Mouse (Mus musculus): ENCODE data around the gene Gclc. TPM values are rescaled to one million over a fixed set of nuclear protein-coding genes. Genes with fewer than 3 reads are reported as not detected.

Gene Gclc
- polyA plus RNA-seq, 1 experiment = 21.5 TPM

DNA sequence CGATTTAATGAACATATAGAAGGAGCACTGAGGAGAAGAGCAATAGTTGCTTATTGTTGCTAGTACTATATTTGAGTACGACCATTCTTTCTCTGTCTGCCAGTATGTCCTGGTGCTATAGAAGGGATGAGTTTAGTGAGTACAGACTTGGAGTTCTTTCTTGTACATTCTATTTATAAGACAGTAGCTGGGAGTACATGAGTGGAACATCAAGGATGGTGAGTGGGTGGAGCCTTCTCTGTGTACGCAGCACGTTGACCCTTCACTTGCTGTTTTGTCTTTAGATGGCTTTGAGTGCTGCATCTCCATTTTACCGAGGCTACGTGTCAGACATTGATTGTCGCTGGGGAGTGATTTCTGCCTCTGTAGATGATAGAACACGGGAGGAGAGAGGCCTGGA lies 31.1 kb downstream of the Gclc start:
- no peak for TF ChIP-seq USF1 (IDR thresholded peaks at IDR 0.05; ENCODE audit: low read depth)
- no peak for TF ChIP-seq CTCF (IDR thresholded peaks at IDR 0.05; ENCODE audit: control insufficient read depth, insufficient read depth, insufficient read length)
- TF ChIP-seq FOSL1 (IDR thresholded peaks at IDR 0.05; ENCODE audit: insufficient read depth, low read length, poor library complexity, severe bottlenecking) = no peak
- no peak for TF ChIP-seq MAX (IDR thresholded peaks at IDR 0.05)
- no peak for TF ChIP-seq MYOG (IDR thresholded peaks at IDR 0.05; ENCODE audit: control insufficient read depth, extremely low read depth, insufficient read length)
- TF ChIP-seq MYOD1 (IDR thresholded peaks at IDR 0.05; ENCODE audit: control insufficient read depth, insufficient read length, low read depth) = no peak
- TF ChIP-seq CEBPB (IDR thresholded peaks at IDR 0.05; ENCODE audit: low read depth) = no peak
- Histone ChIP-seq H3K27me3 (ENCODE audit: control insufficient read depth, insufficient read depth, insufficient read length) (no peaks in the 10 kb centered on the region), H3K36me3 (ENCODE audit: control insufficient read depth, insufficient read depth) (peaks cover 63% of the 10 kb centered on the region), H3ac (ENCODE audit: control insufficient read depth, insufficient read length, low read depth) (no peak overlapping the region), H3K79me2 (ENCODE audit: control insufficient read depth, insufficient read depth) (no peaks in the 10 kb centered on the region), H3K4me3 (ENCODE audit: insufficient read depth, poor library complexity, severe bottlenecking) (no peak overlapping the region), H3K79me3 (ENCODE audit: low read depth) (no peaks in the 10 kb centered on the region)

DNA sequence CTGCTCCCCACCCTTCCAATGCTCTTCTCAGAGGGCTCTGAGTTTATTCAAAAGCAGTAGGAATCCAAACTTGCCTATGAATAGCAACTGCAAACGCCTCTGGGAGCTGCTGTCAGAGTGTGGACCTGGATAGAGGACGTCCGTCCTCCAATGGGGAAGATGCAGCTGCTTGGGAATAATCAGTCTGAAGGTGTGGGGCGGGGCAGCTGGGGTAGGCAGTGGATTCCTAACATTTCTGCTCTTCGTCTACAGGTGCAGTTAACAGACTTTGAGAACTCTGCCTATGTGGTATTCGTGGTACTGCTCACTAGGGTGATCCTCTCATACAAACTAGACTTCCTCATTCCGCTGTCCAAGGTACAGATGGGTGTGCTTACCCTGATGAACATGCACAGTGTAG lies 33.6 kb downstream of the Gclc start:
- Histone ChIP-seq H3ac (ENCODE audit: control insufficient read depth, insufficient read length, low read depth) (no peak overlapping the region), H3K79me2 (ENCODE audit: control insufficient read depth, insufficient read depth) (no peaks in the 10 kb centered on the region), H3K4me3 (ENCODE audit: insufficient read depth, poor library complexity, severe bottlenecking) (no peak overlapping the region), H3K27me3 (ENCODE audit: control insufficient read depth, insufficient read depth, insufficient read length) (no peaks in the 10 kb centered on the region), H3K36me3 (ENCODE audit: control insufficient read depth, insufficient read depth) (peaks cover 65% of the 10 kb centered on the region), H3K79me3 (ENCODE audit: low read depth) (no peaks in the 10 kb centered on the region)
- TF ChIP-seq CTCF (IDR thresholded peaks at IDR 0.05; ENCODE audit: control insufficient read depth, insufficient read depth, insufficient read length) (no peak), MYOG (IDR thresholded peaks at IDR 0.05; ENCODE audit: control insufficient read depth, extremely low read depth, insufficient read length) (no peak), MAX (IDR thresholded peaks at IDR 0.05) (no peak), CEBPB (IDR thresholded peaks at IDR 0.05; ENCODE audit: low read depth) (no peak), MYOD1 (IDR thresholded peaks at IDR 0.05; ENCODE audit: control insufficient read depth, insufficient read length, low read depth) (no peak), FOSL1 (IDR thresholded peaks at IDR 0.05; ENCODE audit: insufficient read depth, low read length, poor library complexity, severe bottlenecking) (no peak), USF1 (IDR thresholded peaks at IDR 0.05; ENCODE audit: low read depth) (no peak)

DNA sequence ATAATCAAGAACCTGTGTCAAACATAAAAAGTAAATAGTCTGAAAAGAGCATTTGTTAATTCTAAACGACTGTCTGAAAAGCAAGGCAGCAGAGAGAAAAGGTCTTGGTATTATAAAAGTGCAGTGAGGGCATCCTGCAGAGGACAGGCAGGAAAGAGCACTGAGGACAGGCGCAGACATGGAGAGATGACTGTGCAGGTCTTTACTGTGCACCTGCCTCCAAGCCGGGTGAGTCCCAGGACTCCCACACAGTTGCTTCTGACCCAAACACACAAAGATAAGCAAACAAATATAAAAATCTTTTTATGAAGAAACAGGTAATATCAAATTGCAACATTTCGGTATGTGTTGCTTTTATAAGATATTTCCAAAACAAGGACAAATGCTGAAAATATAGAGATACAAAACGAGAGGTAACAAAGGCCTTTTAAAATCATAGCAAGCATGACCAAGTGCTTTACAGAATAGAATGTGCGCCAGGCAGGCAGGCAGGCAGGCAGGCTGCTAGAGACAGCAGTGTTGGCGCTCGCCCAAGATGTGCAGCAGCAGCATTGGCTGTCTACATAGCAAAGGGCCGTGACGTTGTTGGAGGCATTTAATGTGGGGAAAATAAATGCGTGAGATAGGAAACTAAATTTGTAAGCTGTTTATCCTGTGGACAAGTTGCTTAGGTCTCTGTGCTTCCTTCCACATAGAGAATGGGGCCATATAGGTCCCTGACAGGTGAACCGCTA lies 35.4 kb downstream of the Gclc start:
- no peak overlapping the region for H3K4me3 ChIP-seq (ENCODE audit: insufficient read depth, poor library complexity, severe bottlenecking)
- H3K79me3 ChIP-seq (ENCODE audit: low read depth) = no peaks in the 10 kb centered on the region
- H3K36me3 ChIP-seq (ENCODE audit: control insufficient read depth, insufficient read depth) = peaks cover 69% of the 10 kb centered on the region
- no peaks in the 10 kb centered on the region for H3K27me3 ChIP-seq (ENCODE audit: control insufficient read depth, insufficient read depth, insufficient read length)
- TF ChIP-seq CTCF (IDR thresholded peaks at IDR 0.05; ENCODE audit: control insufficient read depth, insufficient read depth, insufficient read length) = no peak
- no peak for TF ChIP-seq MYOG (IDR thresholded peaks at IDR 0.05; ENCODE audit: control insufficient read depth, extremely low read depth, insufficient read length)
- H3ac ChIP-seq (ENCODE audit: control insufficient read depth, insufficient read length, low read depth) = no peak overlapping the region
- H3K79me2 ChIP-seq (ENCODE audit: control insufficient read depth, insufficient read depth) = no peaks in the 10 kb centered on the region

DNA sequence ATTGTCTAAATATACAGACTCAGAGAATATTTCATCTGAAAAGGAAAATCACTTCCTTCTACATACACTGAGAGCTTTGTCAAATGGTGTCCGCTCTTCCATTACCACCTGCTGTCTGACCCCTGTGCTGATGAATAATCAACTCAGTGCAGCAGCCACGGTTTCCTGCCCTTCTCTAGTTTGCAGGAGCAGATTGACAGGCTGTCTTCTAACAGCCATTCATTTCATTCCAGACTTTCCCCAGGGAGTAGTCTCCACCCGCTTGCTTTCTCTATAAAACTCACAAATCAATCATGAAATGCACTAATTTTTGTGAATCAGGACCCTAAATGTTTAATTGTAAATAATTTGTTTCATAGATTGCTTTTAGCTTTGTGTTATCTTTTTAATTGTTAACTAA lies 39.5 kb downstream of the Gclc start:
- H3K36me3 ChIP-seq (ENCODE audit: control insufficient read depth, insufficient read depth) = peaks cover 41% of the 10 kb centered on the region

DNA sequence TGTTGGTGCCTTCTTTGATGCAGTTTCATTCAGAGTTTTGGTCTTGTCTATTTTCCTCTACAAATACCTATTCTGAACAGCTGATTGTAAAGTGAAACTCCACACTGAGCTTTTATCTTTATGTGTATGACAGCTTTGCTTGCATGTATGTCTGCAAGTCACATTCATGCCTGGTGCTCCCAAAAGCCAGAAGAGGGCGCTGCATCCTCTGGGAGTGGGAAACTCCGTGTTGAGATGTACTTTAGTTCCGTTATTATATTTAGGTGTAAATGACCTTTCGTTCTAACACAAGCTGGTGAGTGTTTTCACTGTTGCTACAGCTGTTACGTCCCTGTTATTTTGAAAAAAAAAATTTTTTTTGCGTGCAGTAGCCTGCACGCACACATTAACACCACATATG lies 48.1 kb downstream of the Gclc start:
- Histone ChIP-seq H3K36me3 (ENCODE audit: control insufficient read depth, insufficient read depth) (no peaks in the 10 kb centered on the region), H3K79me3 (ENCODE audit: low read depth) (no peaks in the 10 kb centered on the region), H3K79me2 (ENCODE audit: control insufficient read depth, insufficient read depth) (no peaks in the 10 kb centered on the region), H3K27me3 (ENCODE audit: control insufficient read depth, insufficient read depth, insufficient read length) (no peaks in the 10 kb centered on the region), H3K4me3 (ENCODE audit: insufficient read depth, poor library complexity, severe bottlenecking) (no peak overlapping the region), H3ac (ENCODE audit: control insufficient read depth, insufficient read length, low read depth) (no peak overlapping the region)
- TF ChIP-seq CTCF (IDR thresholded peaks at IDR 0.05; ENCODE audit: control insufficient read depth, insufficient read depth, insufficient read length) (peak; percentile 7), CEBPB (IDR thresholded peaks at IDR 0.05; ENCODE audit: low read depth) (no peak)

More for the DNA sequence above, 39.5 kb downstream of the Gclc start:
- no peak overlapping the region for H3K4me3 ChIP-seq (ENCODE audit: insufficient read depth, poor library complexity, severe bottlenecking)
- no peak for TF ChIP-seq MYOG (IDR thresholded peaks at IDR 0.05; ENCODE audit: control insufficient read depth, extremely low read depth, insufficient read length)
- TF ChIP-seq USF1 (IDR thresholded peaks at IDR 0.05; ENCODE audit: low read depth) = no peak
- no peak for TF ChIP-seq CTCF (IDR thresholded peaks at IDR 0.05; ENCODE audit: control insufficient read depth, insufficient read depth, insufficient read length)
- no peak for TF ChIP-seq MYOD1 (IDR thresholded peaks at IDR 0.05; ENCODE audit: control insufficient read depth, insufficient read length, low read depth)
- TF ChIP-seq MAX (IDR thresholded peaks at IDR 0.05) = no peak
- no peak for TF ChIP-seq CEBPB (IDR thresholded peaks at IDR 0.05; ENCODE audit: low read depth)
- no peak for TF ChIP-seq FOSL1 (IDR thresholded peaks at IDR 0.05; ENCODE audit: insufficient read depth, low read length, poor library complexity, severe bottlenecking)
- no peak overlapping the region for H3ac ChIP-seq (ENCODE audit: control insufficient read depth, insufficient read length, low read depth)
- H3K27me3 ChIP-seq (ENCODE audit: control insufficient read depth, insufficient read depth, insufficient read length) = no peaks in the 10 kb centered on the region
- H3K79me3 ChIP-seq (ENCODE audit: low read depth) = no peaks in the 10 kb centered on the region
- no peaks in the 10 kb centered on the region for H3K79me2 ChIP-seq (ENCODE audit: control insufficient read depth, insufficient read depth)

DNA sequence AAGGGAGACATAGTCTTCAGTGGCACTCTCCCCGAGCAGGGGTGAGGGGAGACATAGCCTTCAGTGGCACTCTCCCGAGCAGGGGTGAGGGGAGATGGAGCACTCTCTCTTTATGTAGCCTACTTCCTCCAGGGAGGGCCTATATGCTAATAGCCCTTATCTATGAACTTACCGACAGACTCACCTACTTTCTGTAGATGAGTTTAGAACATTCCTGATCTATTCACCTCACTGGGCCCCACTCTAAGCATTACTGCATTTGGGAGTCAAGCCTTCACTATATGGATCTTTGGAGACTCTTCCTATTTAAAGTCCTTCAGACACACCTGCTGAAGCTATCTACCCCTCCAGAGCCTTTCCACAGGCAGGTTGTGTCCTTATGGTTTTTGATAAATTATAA lies 52.1 kb downstream of the Gclc start:
- no peaks in the 10 kb centered on the region for H3K79me2 ChIP-seq (ENCODE audit: control insufficient read depth, insufficient read depth)
- H3K4me3 ChIP-seq (ENCODE audit: insufficient read depth, poor library complexity, severe bottlenecking) = peak overlapping the region; percentile 16
- no peaks in the 10 kb centered on the region for H3K36me3 ChIP-seq (ENCODE audit: control insufficient read depth, insufficient read depth)
- H3K79me3 ChIP-seq (ENCODE audit: low read depth) = no peaks in the 10 kb centered on the region
- no peaks in the 10 kb centered on the region for H3K27me3 ChIP-seq (ENCODE audit: control insufficient read depth, insufficient read depth, insufficient read length)
- no peak overlapping the region for H3ac ChIP-seq (ENCODE audit: control insufficient read depth, insufficient read length, low read depth)
- TF ChIP-seq MYOD1 (IDR thresholded peaks at IDR 0.05; ENCODE audit: control insufficient read depth, insufficient read length, low read depth) (no peak), CEBPB (IDR thresholded peaks at IDR 0.05; ENCODE audit: low read depth) (no peak), CTCF (IDR thresholded peaks at IDR 0.05; ENCODE audit: control insufficient read depth, insufficient read depth, insufficient read length) (no peak), FOSL1 (IDR thresholded peaks at IDR 0.05; ENCODE audit: insufficient read depth, low read length, poor library complexity, severe bottlenecking) (no peak), MAX (IDR thresholded peaks at IDR 0.05) (no peak), MYOG (IDR thresholded peaks at IDR 0.05; ENCODE audit: control insufficient read depth, extremely low read depth, insufficient read length) (no peak), USF1 (IDR thresholded peaks at IDR 0.05; ENCODE audit: low read depth) (no peak)
